Mouse (Mus musculus) forebrain, embryonic 16.5 days (tissue): ENCODE results near the gene Rpl10-ps3. TPM values are rescaled to one million over a fixed set of nuclear protein-coding genes. Genes with fewer than 3 reads are reported as not detected.

Experiments used
- ATAC-seq: fragments of 200-750 bp; cut with Nextera tagmentation; 2 replicates; pipeline ENCODE4 v1.8.0; 2017; ENCODE audit warnings: mild to moderate bottlenecking, moderate library complexity
- H3K27ac ChIP-seq: fragments of 300-500 bp; sonication (generic); 2 replicates; pipeline ENCODE4 v1.5.1; 2014; ENCODE audit warnings: low read length, control low read depth
- H3K27me3 ChIP-seq: fragments of 300-500 bp; sonication (generic); replicated peaks from 2 replicates; pipeline ENCODE4 v1.6.1; 2014; ENCODE audit warnings: low read length; ENCODE audit not compliant: control insufficient read depth, insufficient read depth
- H3K36me3 ChIP-seq: fragments of 300-500 bp; sonication (generic); 2 replicates; pipeline ENCODE4 v1.6.1; 2014; ENCODE audit not compliant: control insufficient read depth, insufficient read depth
- H3K4me1 ChIP-seq: fragments of 300-500 bp; sonication (generic); replicated peaks from 2 replicates; pipeline ENCODE4 v1.6.1; 2014; ENCODE audit warnings: low read length; ENCODE audit not compliant: control insufficient read depth, insufficient read depth
- H3K4me2 ChIP-seq: fragments of 300-500 bp; sonication (generic); 2 replicates; pipeline ENCODE4 v1.6.1; 2014; ENCODE audit warnings: mild to moderate bottlenecking, low read length, control low read depth
- H3K4me3 ChIP-seq: fragments of 300-500 bp; sonication (generic); replicated peaks from 2 replicates; pipeline ENCODE4 v1.5.1; 2014; ENCODE audit warnings: mild to moderate bottlenecking, low read length, control low read depth
- H3K9ac ChIP-seq: fragments of 300-500 bp; sonication (generic); replicated peaks from 2 replicates; pipeline ENCODE4 v1.6.1; 2014; ENCODE audit warnings: low read depth, low read length, control low read depth
- H3K9me3 ChIP-seq: fragments of 300-500 bp; sonication (generic); 2 replicates; pipeline ENCODE4 v1.6.1; 2016; ENCODE audit warnings: low read length; ENCODE audit not compliant: control insufficient read depth
- WGBS: fragments of 180-500 bp; shearing (Covaris S2); extraction: QIAGEN DNeasy Blood & Tissue Kit; methylation state at CpG from one replicate; pipeline ENCODE4 v1.1.7; 2014; 5-methylcytosine and 5-hydroxymethylcytosine counted together
- polyA plus RNA-seq: library from polyadenylated mRNA; unstranded; fragments of >200 nt; fragmentation: Nextera tagmentation; extraction: Ambion mirVana; gene quantifications from 2 replicates; pipeline ENCODE4 v1.2.1, GENCODE M21; 2015

The Rpl10-ps3 gene
- polyA plus RNA-seq, result 114 and 126 TPM in 2 replicates

DNA sequence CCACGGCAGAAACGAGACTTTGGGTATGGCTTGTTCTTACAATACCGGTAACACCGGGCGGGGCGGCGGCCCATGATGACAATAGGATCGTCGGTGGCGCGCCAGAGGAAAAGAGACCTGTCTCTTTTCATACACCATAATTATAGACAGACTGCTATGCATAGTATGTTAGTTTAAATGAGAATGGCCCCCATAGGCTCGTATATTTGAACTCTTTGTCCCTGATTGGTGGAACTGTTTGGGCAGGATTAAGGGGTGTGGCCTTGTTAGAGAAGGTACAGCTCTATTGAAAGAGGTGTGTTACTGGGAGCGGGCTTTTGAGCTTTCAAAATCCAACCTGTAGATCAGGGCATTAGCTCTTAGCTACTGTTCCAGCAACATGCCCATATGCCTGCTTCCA is at the start of gene Rpl10-ps3:
Gene Rpl10-ps3, minus strand, starts transcription at position 101 of the 400 bp plus-strand sequence.
- Histone ChIP-seq H3K9me3 (no peaks in the 10 kb centered on the region), H3K4me3 (no peak within 1 kb of the TSS), H3K36me3 (no peaks in the 10 kb centered on the region), H3K9ac (no peak within 1 kb of the TSS), H3K4me1 (no peaks in the 10 kb centered on the region), H3K4me2 (no peak within 1 kb of the TSS), H3K27ac (no peak within 1 kb of the TSS), H3K27me3 (no peaks in the 10 kb centered on the region)
- WGBS, result 97% methylated on average over 10 of the region's 13 CpGs
- no peak for ATAC-seq

DNA sequence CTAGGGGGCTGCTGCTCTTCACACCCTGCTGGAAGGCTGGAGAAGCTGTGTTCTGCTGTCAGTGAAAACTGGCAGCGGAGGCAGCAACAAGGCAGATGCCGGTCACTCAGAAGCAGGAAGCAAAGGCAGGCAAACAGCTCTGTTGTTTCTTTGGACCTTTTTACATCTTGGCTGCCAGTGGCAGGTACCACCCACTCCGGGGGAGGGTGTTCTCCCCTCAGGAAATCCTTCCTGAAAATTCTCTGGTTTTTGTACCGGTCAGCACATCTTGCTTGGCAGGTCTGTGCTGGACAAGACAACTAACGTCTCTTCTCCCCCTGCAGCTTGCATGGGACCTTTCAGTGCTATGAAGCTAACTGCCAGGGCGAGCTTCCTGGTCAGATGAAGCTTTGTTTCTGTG is 30.8 kb upstream of the Rpl10-ps3 start:
- no peaks in the 10 kb centered on the region for H3K9me3 ChIP-seq

DNA sequence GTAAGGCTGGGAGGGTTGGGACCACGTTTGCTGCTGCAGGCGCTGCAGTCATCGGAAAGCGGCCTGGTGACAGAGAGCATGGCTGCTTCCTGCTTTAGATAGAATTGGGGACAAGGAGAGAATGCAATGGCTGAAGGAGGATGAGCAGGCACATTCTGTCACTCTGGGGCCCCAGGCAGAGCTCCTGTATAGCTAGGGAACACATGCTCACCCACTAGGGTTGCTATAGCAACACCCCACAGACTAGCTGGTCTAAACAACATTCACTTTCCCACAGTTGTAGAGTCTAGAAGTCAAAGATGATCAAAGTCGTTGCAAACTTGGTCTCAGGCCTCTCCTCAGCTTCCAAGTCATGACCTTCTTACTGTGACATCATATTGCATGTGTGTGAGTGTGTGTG is 29.9 kb upstream of the Rpl10-ps3 start:
- no peak overlapping the region for H3K4me2 ChIP-seq
- no peaks in the 10 kb centered on the region for H3K9me3 ChIP-seq
- H3K4me3 ChIP-seq, result no peak overlapping the region
- H3K4me1 ChIP-seq, result no peaks in the 10 kb centered on the region; the same call in 1 of the 2 replicates
- H3K27ac ChIP-seq, result no peak overlapping the region
- WGBS, result 82% methylated on average over 5 of the region's 5 CpGs
- H3K36me3 ChIP-seq, result no peaks in the 10 kb centered on the region
- no peaks in the 10 kb centered on the region for H3K27me3 ChIP-seq
- H3K9ac ChIP-seq, result no peak overlapping the region
- ATAC-seq, result peak; percentile 45; the same call in 1 of the 2 replicates

More for the DNA sequence above, 30.8 kb upstream of the Rpl10-ps3 start:
- no peaks in the 10 kb centered on the region; the same call in 1 of the 2 replicates for H3K4me1 ChIP-seq
- H3K36me3 ChIP-seq, result no peaks in the 10 kb centered on the region
- H3K9ac ChIP-seq, result no peak overlapping the region
- H3K4me3 ChIP-seq, result no peak overlapping the region
- no peaks in the 10 kb centered on the region for H3K27me3 ChIP-seq
- ATAC-seq, result no peak
- 76% methylated on average over 6 of the region's 6 CpGs for WGBS
- H3K4me2 ChIP-seq, result no peak overlapping the region
- no peak overlapping the region for H3K27ac ChIP-seq

DNA sequence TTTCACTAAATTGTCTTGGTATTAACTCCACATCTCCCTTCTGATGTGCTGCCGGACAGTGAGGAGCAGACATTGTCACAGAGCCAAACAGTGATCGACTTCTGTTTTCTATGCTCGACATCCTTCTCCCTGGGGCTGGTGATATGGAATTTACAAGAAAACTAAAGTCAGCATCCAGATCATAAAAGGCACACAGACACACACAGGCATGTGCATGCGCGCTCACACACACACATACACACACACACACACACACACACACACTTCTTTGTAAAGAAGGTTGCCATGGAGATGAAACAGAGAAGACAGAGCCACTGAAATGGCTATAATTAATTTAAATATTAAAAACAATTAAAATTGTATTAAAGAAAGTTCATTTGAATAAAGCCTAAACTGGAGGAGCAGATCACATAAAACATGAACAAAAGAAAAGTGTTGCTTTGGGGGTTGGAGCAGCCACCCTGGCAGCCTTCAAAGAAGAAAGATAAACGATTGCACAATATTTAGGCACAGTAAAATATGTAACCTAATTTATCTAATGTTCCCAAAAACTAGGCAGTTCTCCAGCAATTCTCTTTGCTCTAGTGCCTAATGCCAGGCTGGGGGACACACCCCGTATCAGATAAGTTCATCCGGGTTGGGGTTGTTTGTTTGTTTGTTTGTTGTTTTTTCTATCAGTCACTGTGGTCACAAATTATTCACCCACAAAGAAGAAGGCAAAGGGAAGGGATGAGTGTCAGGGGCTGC is 24.0 kb upstream of the Rpl10-ps3 start:
- 59% methylated on average over 8 of the region's 8 CpGs for WGBS
- ATAC-seq, result no peak

DNA sequence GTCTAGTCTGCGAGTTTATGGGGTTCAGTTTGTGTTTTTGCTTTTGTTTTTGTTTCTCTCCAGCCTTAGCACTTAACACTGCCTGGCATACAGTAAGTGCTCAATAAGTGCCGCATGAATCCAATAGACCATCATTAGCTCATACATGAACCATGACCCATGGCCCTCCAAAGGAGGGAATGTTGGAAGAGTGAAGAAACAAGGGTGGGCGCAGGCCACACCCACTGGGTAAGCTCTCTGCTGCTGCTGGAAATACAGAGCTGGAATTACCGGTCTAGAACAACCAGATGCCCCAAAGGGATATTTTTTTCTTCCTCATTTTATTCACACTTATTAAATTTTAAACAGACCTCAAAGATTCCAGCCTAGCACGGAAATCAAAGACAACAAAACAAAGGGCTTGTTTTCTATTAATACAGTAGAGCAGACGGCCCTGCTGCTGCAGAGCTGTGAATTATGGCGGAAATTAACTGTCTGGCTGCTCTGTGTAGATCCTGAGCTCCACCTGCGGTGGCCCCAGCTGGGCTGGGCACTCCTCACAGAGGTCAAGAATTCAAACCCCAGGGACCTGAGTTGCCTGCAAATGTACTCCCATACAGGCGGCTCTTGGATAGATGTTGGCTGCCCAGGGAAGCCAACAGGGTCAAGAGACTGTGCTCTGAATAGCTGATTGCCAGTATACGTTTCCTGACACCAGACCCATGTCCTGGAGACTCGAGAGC is 20.5 kb upstream of the Rpl10-ps3 start:
- 62% methylated on average over 11 of the region's 11 CpGs for WGBS
- Histone ChIP-seq H3K9me3 (no peaks in the 10 kb centered on the region), H3K4me3 (no peak overlapping the region), H3K27me3 (no peaks in the 10 kb centered on the region), H3K27ac (no peak overlapping the region), H3K9ac (no peak overlapping the region), H3K4me2 (no peak overlapping the region), H3K4me1 (no peaks in the 10 kb centered on the region), H3K36me3 (no peaks in the 10 kb centered on the region)
- ATAC-seq, result no peak

More for the DNA sequence above, 24.0 kb upstream of the Rpl10-ps3 start:
- Histone ChIP-seq H3K36me3 (no peaks in the 10 kb centered on the region), H3K4me1 (no peaks in the 10 kb centered on the region; the same call in 1 of the 2 replicates), H3K4me2 (no peak overlapping the region), H3K27me3 (no peaks in the 10 kb centered on the region), H3K9ac (no peak overlapping the region), H3K9me3 (no peaks in the 10 kb centered on the region), H3K27ac (no peak overlapping the region), H3K4me3 (no peak overlapping the region)

DNA sequence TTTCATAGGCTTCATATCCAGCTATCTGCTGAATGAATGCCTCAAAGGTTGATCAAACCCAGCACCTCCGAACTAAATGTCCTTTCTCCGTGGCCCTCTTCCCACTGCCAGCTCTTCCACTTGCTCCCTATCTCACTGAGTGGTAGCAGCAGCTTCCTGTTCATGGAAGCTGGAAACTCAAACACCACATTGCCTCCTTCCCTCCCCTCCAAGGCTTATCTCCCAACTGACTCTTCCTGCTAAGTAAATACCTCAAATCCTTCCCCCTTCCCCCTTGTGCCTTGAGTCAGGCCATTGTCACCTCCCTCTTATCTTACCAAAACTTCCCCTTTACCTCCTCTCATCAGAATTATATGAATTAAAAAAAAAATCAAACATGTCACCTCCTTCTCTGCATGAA is 19.2 kb upstream of the Rpl10-ps3 start:
- Histone ChIP-seq H3K36me3 (no peaks in the 10 kb centered on the region), H3K4me1 (no peaks in the 10 kb centered on the region), H3K4me3 (no peak overlapping the region), H3K9me3 (no peaks in the 10 kb centered on the region), H3K4me2 (no peak overlapping the region), H3K27ac (no peak overlapping the region), H3K27me3 (no peaks in the 10 kb centered on the region), H3K9ac (no peak overlapping the region)
- ATAC-seq, result no peak
- WGBS, result 87% methylated on average over 2 of the region's 2 CpGs

DNA sequence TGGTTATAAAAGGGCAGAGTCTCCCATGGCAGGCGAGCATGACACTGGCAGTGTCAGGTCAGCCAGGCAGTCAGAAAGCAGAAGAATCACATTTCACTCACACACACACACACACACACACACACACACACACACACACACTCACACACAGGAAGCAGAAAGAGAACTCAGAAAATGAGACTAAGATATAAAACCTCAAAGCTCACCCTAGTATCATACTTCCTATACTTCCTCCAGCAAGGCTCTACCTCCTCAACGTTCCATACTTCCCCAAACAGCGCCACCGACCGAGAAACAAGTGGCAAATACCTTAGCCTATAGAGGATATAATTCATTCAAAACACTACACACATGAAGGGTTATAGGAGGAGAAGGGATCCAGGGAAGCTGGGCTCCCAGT is 18.5 kb upstream of the Rpl10-ps3 start:
- ATAC-seq, result no peak
- H3K27ac ChIP-seq, result no peak overlapping the region
- no peak overlapping the region for H3K9ac ChIP-seq
- H3K4me2 ChIP-seq, result no peak overlapping the region
- no peaks in the 10 kb centered on the region for H3K9me3 ChIP-seq
- no peaks in the 10 kb centered on the region for H3K27me3 ChIP-seq
- no peak overlapping the region for H3K4me3 ChIP-seq
- no peaks in the 10 kb centered on the region for H3K4me1 ChIP-seq
- 89% methylated on average over 5 of the region's 5 CpGs for WGBS
- H3K36me3 ChIP-seq, result no peaks in the 10 kb centered on the region

DNA sequence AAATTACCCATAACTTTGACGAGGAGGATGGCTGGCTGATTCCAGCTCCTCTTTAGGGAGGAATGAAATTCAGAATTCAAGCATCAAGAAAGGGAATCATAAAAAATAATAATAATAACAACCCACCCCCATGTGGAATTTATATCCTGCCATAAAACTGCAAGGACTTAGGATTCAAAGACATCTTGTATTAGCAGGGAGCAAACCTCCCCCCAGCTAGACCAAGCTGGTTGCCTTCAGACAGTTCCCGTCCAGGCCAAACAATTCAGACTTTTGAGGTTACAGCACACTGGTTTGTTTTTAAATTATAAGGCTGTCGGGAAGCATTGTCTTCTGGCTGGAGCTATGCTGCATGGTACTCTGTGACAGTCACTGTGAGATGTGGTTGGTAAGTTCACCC is 17.8 kb upstream of the Rpl10-ps3 start:
- WGBS, result 59% methylated on average over 3 of the region's 3 CpGs
- H3K9ac ChIP-seq, result no peak overlapping the region
- no peak for ATAC-seq

DNA sequence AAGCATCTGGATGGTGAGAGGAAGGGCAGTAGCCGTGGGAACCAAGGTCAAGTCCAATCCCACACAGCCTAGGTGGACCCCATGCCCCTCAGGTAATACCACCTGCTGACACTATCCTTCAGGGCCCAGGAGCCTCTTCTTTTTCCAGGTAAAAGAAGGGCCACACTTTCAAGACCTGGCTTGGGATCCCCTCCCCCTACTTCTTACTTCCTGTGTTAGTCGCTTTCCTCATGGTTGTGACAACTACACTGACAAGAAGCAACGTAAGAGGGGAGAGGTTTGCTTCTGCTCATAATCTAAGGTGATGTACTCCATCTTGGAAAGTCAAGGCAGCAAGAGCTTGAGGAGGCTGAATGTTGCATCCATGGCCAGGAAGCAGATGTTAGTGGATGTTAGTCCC is 15.6 kb upstream of the Rpl10-ps3 start:
- WGBS, result 80% methylated on average over 3 of the region's 3 CpGs
- no peaks in the 10 kb centered on the region for H3K27me3 ChIP-seq
- no peaks in the 10 kb centered on the region for H3K4me1 ChIP-seq
- H3K9me3 ChIP-seq, result no peaks in the 10 kb centered on the region
- H3K36me3 ChIP-seq, result no peaks in the 10 kb centered on the region
- no peak overlapping the region for H3K9ac ChIP-seq
- H3K4me2 ChIP-seq, result no peak overlapping the region
- no peak for ATAC-seq
- no peak overlapping the region for H3K27ac ChIP-seq
- H3K4me3 ChIP-seq, result no peak overlapping the region

More for the DNA sequence above, 17.8 kb upstream of the Rpl10-ps3 start:
- H3K36me3 ChIP-seq, result no peaks in the 10 kb centered on the region
- H3K4me2 ChIP-seq, result no peak overlapping the region
- H3K4me1 ChIP-seq, result no peaks in the 10 kb centered on the region
- H3K9me3 ChIP-seq, result no peaks in the 10 kb centered on the region
- H3K4me3 ChIP-seq, result no peak overlapping the region
- no peak overlapping the region for H3K27ac ChIP-seq
- H3K27me3 ChIP-seq, result no peaks in the 10 kb centered on the region
